Mouse (Mus musculus): ENCODE measurements around the gene Tmem245.

- TF ChIP-seq POLR2A (IDR thresholded peaks at IDR 0.05; ENCODE audit: borderline replicate concordance, insufficient read depth, low read length) = no peak
- no peak for TF ChIP-seq CTCF (IDR thresholded peaks at IDR 0.05; ENCODE audit: borderline replicate concordance, insufficient read depth, low read depth, low read length)
Measured at GRCm38 (mm10) chr4:56944286-56944685, 3.0 kb downstream of the Tmem245 start.
